Mouse (Mus musculus) hindbrain, embryonic 16.5 days (tissue): ENCODE measurements around the gene Maml2. TPM values are rescaled to one million over a fixed set of nuclear protein-coding genes. Genes with fewer than 3 reads are reported as not detected.

Experiments used
- ATAC-seq: fragments of 200-750 bp; cut with Nextera tagmentation; 2 replicates; pipeline ENCODE4 v1.8.0; 2017; ENCODE audit warnings: moderate TSS enrichment, moderate library complexity
- H3K27ac ChIP-seq: fragments of 300-500 bp; sonication (generic); 2 replicates; pipeline ENCODE4 v1.5.1; 2014; ENCODE audit warnings: low read depth, mild to moderate bottlenecking, control low read depth, low read length, moderate library complexity
- H3K27me3 ChIP-seq: fragments of 300-500 bp; sonication (generic); replicated peaks from 2 replicates; pipeline ENCODE4 v1.6.1; 2014; ENCODE audit warnings: low read length; ENCODE audit not compliant: control insufficient read depth, insufficient read depth
- H3K36me3 ChIP-seq: fragments of 300-500 bp; sonication (generic); 2 replicates; pipeline ENCODE4 v1.6.1; 2014; ENCODE audit warnings: mild to moderate bottlenecking, low read length, moderate library complexity, mixed read lengths; ENCODE audit not compliant: control insufficient read depth, insufficient read depth
- H3K4me1 ChIP-seq: fragments of 300-500 bp; sonication (generic); 2 replicates; pipeline ENCODE4 v1.6.1; 2014; ENCODE audit warnings: low read depth, low read length; ENCODE audit not compliant: control insufficient read depth, insufficient read depth
- H3K4me2 ChIP-seq: fragments of 300-500 bp; sonication (generic); 2 replicates; pipeline ENCODE4 v1.6.1; 2014; ENCODE audit warnings: mild to moderate bottlenecking, low read length, control low read depth, moderate library complexity
- H3K4me3 ChIP-seq: fragments of 300-500 bp; sonication (generic); 2 replicates; pipeline ENCODE4 v1.5.1; 2014; ENCODE audit warnings: mild to moderate bottlenecking, low read length, control low read depth, moderate library complexity
- H3K9ac ChIP-seq: fragments of 300-500 bp; sonication (generic); 2 replicates; pipeline ENCODE4 v1.6.1; 2014; ENCODE audit warnings: low read depth, mild to moderate bottlenecking, control low read depth, low read length, moderate library complexity
- H3K9me3 ChIP-seq: fragments of 300-500 bp; sonication (generic); 2 replicates; pipeline ENCODE4 v1.6.1; 2014; ENCODE audit warnings: mild to moderate bottlenecking, low read length, moderate library complexity; ENCODE audit not compliant: control insufficient read depth
- WGBS: fragments of 180-500 bp; shearing (Covaris S2); extraction: QIAGEN DNeasy Blood & Tissue Kit; methylation state at CpG from one replicate; pipeline ENCODE4 v1.1.7; 2014; 5-methylcytosine and 5-hydroxymethylcytosine counted together
- polyA plus RNA-seq: library from polyadenylated mRNA; unstranded; fragments of >200 nt; fragmentation: Nextera tagmentation; extraction: Ambion mirVana; gene quantifications from 2 replicates; pipeline ENCODE4 v1.2.1, GENCODE M21; 2015

Maml2 gene
- polyA plus RNA-seq, 1 experiment from 2014 or later, result 10.8 TPM

- Histone ChIP-seq H3K4me1 (peaks cover 4% of the 10 kb centered on the region), H3K9ac (no peak overlapping the region), H3K4me2 (no peak overlapping the region), H3K27ac (no peak overlapping the region), H3K27me3 (no peaks in the 10 kb centered on the region), H3K9me3 (no peaks in the 10 kb centered on the region), H3K4me3 (no peak overlapping the region), H3K36me3 (no peaks in the 10 kb centered on the region)
- WGBS, result 100% methylated on average over 1 of the region's 1 CpGs
- no peak for ATAC-seq
Measured at GRCm38 (mm10) chr9:13624780-13625179, 327.0 kb downstream of the Maml2 start.

GRCm38 (mm10) chr9:13625215-13625614, 327.5 kb downstream of the Maml2 start:
- WGBS, result 97% methylated on average over 3 of the region's 3 CpGs
- peaks cover 4% of the 10 kb centered on the region for H3K4me1 ChIP-seq
- H3K27ac ChIP-seq, result no peak overlapping the region

GRCm38 (mm10) chr9:13626480-13626879, 328.7 kb downstream of the Maml2 start:
- 28% methylated on average over 3 of the region's 3 CpGs for WGBS
- Histone ChIP-seq H3K36me3 (no peaks in the 10 kb centered on the region), H3K27ac (no peak overlapping the region), H3K4me3 (no peak overlapping the region), H3K4me1 (peaks cover 4% of the 10 kb centered on the region), H3K9ac (no peak overlapping the region), H3K27me3 (no peaks in the 10 kb centered on the region), H3K4me2 (no peak overlapping the region), H3K9me3 (no peaks in the 10 kb centered on the region)
- 0 out of 2 replicates have a peak, but pooled peaks have one; percentile 17 for ATAC-seq

More at GRCm38 (mm10) chr9:13625215-13625614, 327.5 kb downstream of the Maml2 start:
- Histone ChIP-seq H3K4me3 (no peak overlapping the region), H3K36me3 (no peaks in the 10 kb centered on the region), H3K4me2 (no peak overlapping the region), H3K9me3 (no peaks in the 10 kb centered on the region), H3K9ac (no peak overlapping the region), H3K27me3 (no peaks in the 10 kb centered on the region)
- no peak for ATAC-seq

- Histone ChIP-seq H3K36me3 (no peaks in the 10 kb centered on the region), H3K27me3 (no peaks in the 10 kb centered on the region), H3K4me1 (no peaks in the 10 kb centered on the region; the same call in 1 of the 2 replicates), H3K27ac (no peak overlapping the region), H3K9ac (no peak overlapping the region), H3K9me3 (no peaks in the 10 kb centered on the region), H3K4me2 (no peak overlapping the region), H3K4me3 (no peak overlapping the region)
- no peak for ATAC-seq
- WGBS, result 65% methylated on average over 1 of the region's 1 CpGs
Measured at GRCm38 (mm10) chr9:13633371-13633770, 335.6 kb downstream of the Maml2 start.

- no peak overlapping the region for H3K4me2 ChIP-seq
- no peak for ATAC-seq
- H3K27me3 ChIP-seq, result no peaks in the 10 kb centered on the region
- H3K4me3 ChIP-seq, result no peak overlapping the region
- no peak overlapping the region for H3K27ac ChIP-seq
- H3K9me3 ChIP-seq, result no peaks in the 10 kb centered on the region
- no peak overlapping the region for H3K9ac ChIP-seq
- WGBS, result 66% methylated on average over 3 of the region's 3 CpGs
- no peaks in the 10 kb centered on the region for H3K36me3 ChIP-seq
- no peaks in the 10 kb centered on the region; the same call in 1 of the 2 replicates for H3K4me1 ChIP-seq
Measured at GRCm38 (mm10) chr9:13639655-13640054, 341.9 kb downstream of the Maml2 start.

GRCm38 (mm10) chr9:13645153-13645552, 347.4 kb downstream of the Maml2 start:
- Histone ChIP-seq H3K27ac (no peak overlapping the region), H3K4me2 (no peak overlapping the region), H3K4me3 (no peak overlapping the region), H3K9ac (no peak overlapping the region), H3K36me3 (no peaks in the 10 kb centered on the region), H3K4me1 (peaks cover 3% of the 10 kb centered on the region; the same call in 1 of the 2 replicates), H3K27me3 (no peaks in the 10 kb centered on the region), H3K9me3 (no peaks in the 10 kb centered on the region)
- peak; percentile 61; the same call in 1 of the 2 replicates for ATAC-seq
- WGBS, result 57% methylated on average over 5 of the region's 5 CpGs

- H3K27me3 ChIP-seq, result no peaks in the 10 kb centered on the region
- ATAC-seq, result 0 out of 2 replicates have a peak, but pooled peaks have one; percentile 16
- no peak overlapping the region for H3K27ac ChIP-seq
- no peak overlapping the region for H3K4me2 ChIP-seq
- H3K9me3 ChIP-seq, result no peaks in the 10 kb centered on the region
- H3K36me3 ChIP-seq, result no peaks in the 10 kb centered on the region
- WGBS, result 48% methylated on average over 2 of the region's 2 CpGs
- peaks cover 10% of the 10 kb centered on the region for H3K4me1 ChIP-seq
- H3K9ac ChIP-seq, result no peak overlapping the region
- H3K4me3 ChIP-seq, result no peak overlapping the region
Measured at GRCm38 (mm10) chr9:13651065-13651464, 353.3 kb downstream of the Maml2 start.

- WGBS, result 40% methylated on average over 4 of the region's 4 CpGs
- Histone ChIP-seq H3K9me3 (no peaks in the 10 kb centered on the region), H3K9ac (peak overlapping the region; percentile 37; the same call in 1 of the 2 replicates), H3K4me1 (peaks cover 10% of the 10 kb centered on the region), H3K27me3 (no peaks in the 10 kb centered on the region), H3K4me2 (no peak overlapping the region), H3K36me3 (no peaks in the 10 kb centered on the region), H3K4me3 (no peak overlapping the region), H3K27ac (no peak overlapping the region)
- ATAC-seq, result no peak
Measured at GRCm38 (mm10) chr9:13651828-13652227, 354.1 kb downstream of the Maml2 start.

- WGBS, result 17% methylated on average over 8 of the region's 8 CpGs
- Histone ChIP-seq H3K4me1 (peaks cover 10% of the 10 kb centered on the region), H3K9me3 (no peaks in the 10 kb centered on the region), H3K9ac (peak overlapping the region; percentile 37; the same call in 1 of the 2 replicates), H3K36me3 (no peaks in the 10 kb centered on the region), H3K4me3 (no peak overlapping the region), H3K27me3 (no peaks in the 10 kb centered on the region), H3K4me2 (peak overlapping the region; percentile 19), H3K27ac (peak overlapping the region; percentile 55)
- ATAC-seq, result peak; percentile 80
Measured at GRCm38 (mm10) chr9:13652389-13652877, 354.7 kb downstream of the Maml2 start.
